Mouse (Mus musculus): ENCODE results near the gene C87436. TPM values are rescaled to one million over a fixed set of nuclear protein-coding genes. Genes with fewer than 3 reads are reported as not detected.

Gene C87436
- total and polyA plus RNA-seq, 3 experiments, result 11.6 to 18.5 TPM; not detected in 1

DNA sequence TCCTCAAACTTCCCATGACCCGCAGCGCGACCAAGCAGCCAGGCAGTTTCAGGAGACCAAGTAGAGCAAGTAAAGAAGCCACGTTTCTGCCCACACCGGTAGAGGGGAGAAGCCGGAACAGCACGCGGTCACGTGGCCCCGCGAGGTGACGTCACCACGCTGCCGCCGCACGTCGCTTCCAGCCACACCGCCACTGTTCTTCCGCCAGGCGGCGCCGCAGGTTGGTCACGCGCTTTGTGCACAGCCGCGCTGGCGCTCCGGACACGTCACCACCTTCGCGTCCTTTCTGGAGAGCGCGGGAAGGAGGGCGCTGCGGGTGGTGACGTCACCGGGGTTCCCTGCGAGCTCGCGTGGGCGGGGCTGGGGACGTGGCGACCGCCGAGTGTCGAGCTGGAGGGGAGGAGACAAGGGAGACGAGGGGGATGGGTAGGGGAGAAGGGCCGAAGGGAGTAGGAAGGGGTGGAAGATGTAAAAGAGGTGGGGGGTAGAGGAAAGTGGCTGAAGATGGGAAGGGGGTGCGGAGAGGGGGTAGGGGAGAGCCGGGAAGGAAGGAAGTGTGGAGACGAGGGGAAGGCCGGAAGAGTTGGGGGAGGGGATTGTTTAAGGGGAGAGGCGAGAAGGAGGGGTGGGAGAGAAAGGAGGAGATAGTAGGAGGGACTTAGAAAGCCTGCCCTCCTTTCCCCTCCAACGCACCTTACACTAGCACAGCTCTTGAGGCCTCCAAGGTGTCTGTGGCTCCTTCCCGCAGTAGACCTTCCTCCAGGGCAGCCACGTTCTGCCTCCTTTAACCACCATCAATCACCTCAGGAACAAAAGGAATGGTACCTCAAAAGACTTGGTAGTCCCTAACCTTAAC, 34.2 kb downstream of the C87436 start:
- Histone ChIP-seq H3K4me1 (ENCODE audit: control insufficient read depth in 1 of 2, insufficient read depth in 2 of 2, low read length in 2 of 2) (peaks cover 13 to 36% of the 10 kb centered on the region in 2 experiments), H3K79me2 (ENCODE audit: control insufficient read depth, insufficient read depth, low read length, poor library complexity) (peaks cover 6% of the 10 kb centered on the region; the same call in 1 of the 2 replicates), H3K27me3 (ENCODE audit: control insufficient read depth in 1 of 2, insufficient read depth in 2 of 2, low read length in 2 of 2) (no peaks in the 10 kb centered on the region), H3K27ac (ENCODE audit: control insufficient read depth, low read depth, low read length) (peak overlapping the region; percentile 83), H3K9ac (ENCODE audit: control insufficient read depth, low read depth, low read length, poor library complexity, severe bottlenecking) (peak overlapping the region; percentile 85), H3K9me3 (replicated peaks; ENCODE audit: insufficient read depth, low read length) (no peaks in the 10 kb centered on the region), H3K36me3 (ENCODE audit: control insufficient read depth in 1 of 2, insufficient read depth in 2 of 2, low read length in 2 of 2) (peaks cover 0 to 28% of the 10 kb centered on the region in 2 experiments; a peak in 3 of 4 replicates), H3K4me3 (ENCODE audit: control insufficient read depth in 1 of 2, insufficient read depth in 1 of 2, low read depth in 2 of 2, low read length in 2 of 2) (peak overlapping the region; percentile 64 to 76)
- DNase-seq (ENCODE audit: low read depth, low spot score), result peak; percentile 99
- TF ChIP-seq CHD2 (IDR thresholded peaks at IDR 0.05; ENCODE audit: low read length) (peak; percentile 82), JUND (IDR thresholded peaks at IDR 0.05; ENCODE audit: low read depth, low read length) (peak; percentile 70), TCF12 (IDR thresholded peaks at IDR 0.05; ENCODE audit: low read depth, low read length) (peak; percentile 65), CHD1 (IDR thresholded peaks at IDR 0.05; ENCODE audit: low read depth, low read length) (no peak), MAZ (IDR thresholded peaks at IDR 0.05; ENCODE audit: low read depth, low read length) (peak; percentile 94), RAD21 (IDR thresholded peaks at IDR 0.05; ENCODE audit: low read depth, low read length) (peak; percentile 28), POLR2AphosphoS2 (IDR thresholded peaks at IDR 0.05; ENCODE audit: low read length) (0 out of 2 replicates have a peak, but pooled peaks have one; percentile 57), SIN3A (IDR thresholded peaks at IDR 0.05; ENCODE audit: low read length) (peak; percentile 64), MEF2A (IDR thresholded peaks at IDR 0.05; ENCODE audit: extremely low read depth, insufficient replicate concordance, low read depth, low read length, poor library complexity, severe bottlenecking) (no peak), MXI1 (IDR thresholded peaks at IDR 0.05; ENCODE audit: low read depth, low read length) (peak; percentile 92), MYC (IDR thresholded peaks at IDR 0.05; ENCODE audit: low read depth, low read length) (peak; percentile 96), MAFK (IDR thresholded peaks at IDR 0.05; ENCODE audit: borderline replicate concordance, low read depth, low read length) (no peak), ZKSCAN1 (IDR thresholded peaks at IDR 0.05; ENCODE audit: low read depth, low read length) (no peak), KAT2A (conservative IDR thresholded peaks at IDR 0.05; ENCODE audit: low read depth, low read length) (peak; percentile 74; the same call in 1 of the 2 replicates), HCFC1 (IDR thresholded peaks at IDR 0.05; ENCODE audit: low read depth, low read length) (peak; percentile 92), POLR2AphosphoS5 (IDR thresholded peaks at IDR 0.05; ENCODE audit: borderline replicate concordance, low read depth, low read length) (peak; percentile 83; the same call in 1 of the 2 replicates), ZC3H11A (IDR thresholded peaks at IDR 0.05; ENCODE audit: low read depth, low read length) (peak; percentile 30; the same call in 1 of the 2 replicates), TBP (IDR thresholded peaks at IDR 0.05; ENCODE audit: low read depth, low read length) (peak; percentile 93), USF2 (IDR thresholded peaks at IDR 0.05; ENCODE audit: borderline replicate concordance in 1 of 2, insufficient read depth in 1 of 2, low read depth in 1 of 2, low read length in 2 of 2) (peak; percentile 79 to 95), ZNF384 (IDR thresholded peaks at IDR 0.05; ENCODE audit: low read depth, low read length) (no peak), UBTF (IDR thresholded peaks at IDR 0.05; ENCODE audit: borderline replicate concordance, insufficient read depth, low read depth, low read length) (no peak), ZMIZ1 (IDR thresholded peaks at IDR 0.05; ENCODE audit: low read depth, low read length) (peak; percentile 96), GABPA (IDR thresholded peaks at IDR 0.05; ENCODE audit: low read depth, low read length) (no peak), E2F4 (IDR thresholded peaks at IDR 0.05; ENCODE audit: borderline replicate concordance, low read depth, low read length) (peak; percentile 91), POLR2A (IDR thresholded peaks at IDR 0.05; ENCODE audit: control insufficient read depth in 1 of 2, insufficient read depth in 1 of 2, low read depth in 1 of 2, low read length in 2 of 2, poor library complexity in 1 of 2) (peak; percentile 87 to 97), EP300 (IDR thresholded peaks at IDR 0.05; ENCODE audit: low read depth in 1 of 2, low read length in 2 of 2) (peak in 1 of 2 experiments; percentile 33; a peak in 2 of 4 replicates), ETS1 (IDR thresholded peaks at IDR 0.05; ENCODE audit: low read depth, low read length) (peak; percentile 87), CTCF (IDR thresholded peaks at IDR 0.05 in 2 of 3, conservative IDR thresholded peaks at IDR 0.05 in 1 of 3; ENCODE audit: control insufficient read depth in 1 of 3, insufficient read depth in 1 of 3, low read depth in 2 of 3, low read length in 3 of 3, poor library complexity in 1 of 3, severe bottlenecking in 1 of 3) (peak; percentile 66 to 91 (median 90)), NRF1 (IDR thresholded peaks at IDR 0.05; ENCODE audit: insufficient read depth, low read depth, low read length, poor library complexity, severe bottlenecking) (peak; percentile 92), BHLHE40 (IDR thresholded peaks at IDR 0.05; ENCODE audit: borderline replicate concordance, low read depth, low read length) (peak; percentile 88), SMC3 (IDR thresholded peaks at IDR 0.05; ENCODE audit: low read depth, low read length) (peak; percentile 73), NELFE (IDR thresholded peaks at IDR 0.05; ENCODE audit: low read depth, low read length) (peak; percentile 98), ELF1 (IDR thresholded peaks at IDR 0.05; ENCODE audit: low read depth, low read length) (peak; percentile 95), TAL1 (IDR thresholded peaks at IDR 0.05; ENCODE audit: low read length) (no peak), MAX (IDR thresholded peaks at IDR 0.05; ENCODE audit: low read length) (peak; percentile 99)

All from MEL (cell line).